Mouse (Mus musculus): ENCODE measurements around the gene Tac4. TPM values are rescaled to one million over a fixed set of nuclear protein-coding genes. Genes with fewer than 3 reads are reported as not detected.

The Tac4 gene
- polyA plus RNA-seq, 1 experiment: not detected

DNA sequence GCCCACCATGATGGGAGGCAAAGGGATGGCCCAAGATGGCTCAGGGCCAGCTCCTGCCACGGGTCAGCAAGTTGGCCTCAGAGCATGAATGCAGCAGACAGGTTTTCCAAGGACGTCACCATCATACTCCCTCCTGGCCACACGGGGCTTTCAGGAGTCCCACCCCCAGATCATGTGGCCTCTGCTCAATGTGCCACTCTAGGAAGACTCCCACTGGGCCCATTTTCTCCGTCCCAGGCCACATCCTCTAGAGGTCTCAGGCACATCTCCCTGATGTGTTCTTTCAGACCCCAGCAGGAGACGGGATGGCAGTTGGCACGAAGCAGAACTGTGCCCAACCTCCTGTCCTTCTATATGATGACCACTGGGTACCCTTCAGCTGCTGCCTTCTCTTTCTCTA, 18.7 kb upstream of the Tac4 start:
- Histone ChIP-seq H3K27me3 (ENCODE audit: control insufficient read depth, insufficient read depth, low read length, poor library complexity, severe bottlenecking) (no peaks in the 10 kb centered on the region), H3K36me3 (ENCODE audit: control insufficient read depth, insufficient read depth, low read length, poor library complexity, severe bottlenecking) (no peaks in the 10 kb centered on the region), H3K4me1 (ENCODE audit: control insufficient read depth, insufficient read depth, low read length) (no peaks in the 10 kb centered on the region), H3K4me3 (ENCODE audit: low read depth, low read length) (no peak overlapping the region), H3K27ac (ENCODE audit: insufficient read depth, low read length) (no peak overlapping the region), H3K9me3 (replicated peaks; ENCODE audit: control insufficient read depth, insufficient read depth, low read length, poor library complexity, severe bottlenecking) (no peaks in the 10 kb centered on the region), H3K9ac (ENCODE audit: low read depth, poor library complexity, severe bottlenecking) (no peak overlapping the region)
- no peak for TF ChIP-seq POLR2A (IDR thresholded peaks at IDR 0.05; ENCODE audit: insufficient read depth, low read length)

DNA sequence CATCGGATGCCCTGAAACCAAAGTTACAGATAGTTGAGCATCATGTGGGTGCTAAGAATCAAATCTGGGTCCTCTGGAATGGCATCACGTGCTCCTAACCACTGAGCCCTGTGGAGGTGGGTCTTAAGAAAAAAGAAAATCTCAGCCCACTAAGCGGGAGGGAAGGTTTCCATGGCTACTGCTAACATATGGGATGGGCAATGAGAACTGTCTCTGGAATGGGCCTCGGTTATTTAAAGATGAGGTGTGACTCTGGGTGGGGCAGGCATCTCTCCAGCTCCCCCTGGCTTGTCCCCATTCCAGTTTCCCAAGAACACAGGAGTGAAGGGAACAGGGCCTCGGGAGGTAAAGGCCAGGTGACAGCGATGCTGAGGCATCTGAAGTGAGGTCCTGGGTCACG, 15.9 kb upstream of the Tac4 start:
- no peak for TF ChIP-seq POLR2A (IDR thresholded peaks at IDR 0.05; ENCODE audit: insufficient read depth, low read length)
- TF ChIP-seq CTCF (IDR thresholded peaks at IDR 0.05; ENCODE audit: low read depth, low read length): no peak
- TF ChIP-seq EP300 (IDR thresholded peaks at IDR 0.05; ENCODE audit: insufficient read depth, low read depth, low read length): no peak
- no peak overlapping the region for H3K4me3 ChIP-seq (ENCODE audit: low read depth, low read length)

DNA sequence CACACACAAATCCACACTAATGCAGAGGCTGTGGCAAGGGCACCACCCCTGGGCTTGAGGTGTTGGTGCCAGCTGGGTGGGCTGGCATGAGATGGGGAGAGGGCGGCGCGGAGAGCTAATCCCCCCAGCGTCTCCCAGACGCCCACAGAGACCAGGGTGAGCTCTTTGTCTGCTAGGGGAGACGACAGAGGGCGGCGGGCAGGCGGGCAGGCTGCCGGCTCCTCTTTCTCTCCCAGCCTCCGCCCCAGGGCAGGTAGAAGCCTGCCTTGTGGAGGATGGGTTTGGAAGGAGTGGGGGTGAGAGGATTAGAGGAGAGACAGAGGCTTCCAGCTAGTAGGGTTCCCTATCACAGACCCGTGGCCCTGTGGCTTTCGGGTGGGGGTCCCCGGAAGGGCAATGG, 14.3 kb upstream of the Tac4 start:
- no peaks in the 10 kb centered on the region for H3K27me3 ChIP-seq (ENCODE audit: control insufficient read depth, insufficient read depth, low read length, poor library complexity, severe bottlenecking)
- H3K27ac ChIP-seq (ENCODE audit: insufficient read depth, low read length): no peak overlapping the region
- H3K36me3 ChIP-seq (ENCODE audit: control insufficient read depth, insufficient read depth, low read length, poor library complexity, severe bottlenecking): no peaks in the 10 kb centered on the region
- no peaks in the 10 kb centered on the region for H3K4me1 ChIP-seq (ENCODE audit: control insufficient read depth, insufficient read depth, low read length)
- no peaks in the 10 kb centered on the region for H3K9me3 ChIP-seq (replicated peaks; ENCODE audit: control insufficient read depth, insufficient read depth, low read length, poor library complexity, severe bottlenecking)
- TF ChIP-seq POLR2A (IDR thresholded peaks at IDR 0.05; ENCODE audit: insufficient read depth, low read length): no peak
- no peak for TF ChIP-seq CTCF (IDR thresholded peaks at IDR 0.05; ENCODE audit: low read depth, low read length)
- TF ChIP-seq EP300 (IDR thresholded peaks at IDR 0.05; ENCODE audit: insufficient read depth, low read depth, low read length): no peak
- H3K9ac ChIP-seq (ENCODE audit: low read depth, poor library complexity, severe bottlenecking): 0 out of 2 replicates have a peak overlapping the region, but pooled peaks have one; percentile 24
- H3K4me3 ChIP-seq (ENCODE audit: low read depth, low read length): no peak overlapping the region

More for the DNA sequence above, 15.9 kb upstream of the Tac4 start:
- Histone ChIP-seq H3K27ac (ENCODE audit: insufficient read depth, low read length) (no peak overlapping the region), H3K36me3 (ENCODE audit: control insufficient read depth, insufficient read depth, low read length, poor library complexity, severe bottlenecking) (no peaks in the 10 kb centered on the region), H3K4me1 (ENCODE audit: control insufficient read depth, insufficient read depth, low read length) (no peaks in the 10 kb centered on the region), H3K27me3 (ENCODE audit: control insufficient read depth, insufficient read depth, low read length, poor library complexity, severe bottlenecking) (no peaks in the 10 kb centered on the region), H3K9me3 (replicated peaks; ENCODE audit: control insufficient read depth, insufficient read depth, low read length, poor library complexity, severe bottlenecking) (no peaks in the 10 kb centered on the region), H3K9ac (ENCODE audit: low read depth, poor library complexity, severe bottlenecking) (no peak overlapping the region)

DNA sequence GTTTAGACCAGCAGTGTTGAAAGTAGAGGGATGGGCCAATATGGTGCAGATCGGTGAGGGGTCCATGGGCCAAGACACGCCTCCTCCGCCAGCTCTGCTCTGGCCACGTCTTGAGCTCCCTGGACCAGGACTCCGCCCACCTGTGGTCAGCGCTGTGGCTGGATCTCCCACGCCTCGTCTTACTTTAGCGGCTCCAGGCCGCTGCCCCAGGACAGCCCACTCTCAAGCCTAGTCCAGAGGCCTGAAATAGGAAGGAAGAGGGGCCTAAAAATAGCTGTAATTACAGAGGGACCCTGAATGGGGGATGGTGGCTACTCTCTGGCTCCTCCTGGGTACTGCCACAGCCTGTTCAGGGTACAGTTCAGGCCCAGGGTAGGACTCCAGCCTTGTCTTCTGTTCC, 11.2 kb upstream of the Tac4 start:
- H3K27me3 ChIP-seq (ENCODE audit: control insufficient read depth, insufficient read depth, low read length, poor library complexity, severe bottlenecking): no peaks in the 10 kb centered on the region
- no peak overlapping the region for H3K9ac ChIP-seq (ENCODE audit: low read depth, poor library complexity, severe bottlenecking)
- no peaks in the 10 kb centered on the region for H3K4me1 ChIP-seq (ENCODE audit: control insufficient read depth, insufficient read depth, low read length)
- H3K4me3 ChIP-seq (ENCODE audit: low read depth, low read length): no peak overlapping the region
- no peaks in the 10 kb centered on the region for H3K9me3 ChIP-seq (replicated peaks; ENCODE audit: control insufficient read depth, insufficient read depth, low read length, poor library complexity, severe bottlenecking)
- no peak overlapping the region for H3K27ac ChIP-seq (ENCODE audit: insufficient read depth, low read length)
- TF ChIP-seq POLR2A (IDR thresholded peaks at IDR 0.05; ENCODE audit: insufficient read depth, low read length) (no peak), CTCF (IDR thresholded peaks at IDR 0.05; ENCODE audit: low read depth, low read length) (no peak), EP300 (IDR thresholded peaks at IDR 0.05; ENCODE audit: insufficient read depth, low read depth, low read length) (no peak)
- no peaks in the 10 kb centered on the region for H3K36me3 ChIP-seq (ENCODE audit: control insufficient read depth, insufficient read depth, low read length, poor library complexity, severe bottlenecking)

DNA sequence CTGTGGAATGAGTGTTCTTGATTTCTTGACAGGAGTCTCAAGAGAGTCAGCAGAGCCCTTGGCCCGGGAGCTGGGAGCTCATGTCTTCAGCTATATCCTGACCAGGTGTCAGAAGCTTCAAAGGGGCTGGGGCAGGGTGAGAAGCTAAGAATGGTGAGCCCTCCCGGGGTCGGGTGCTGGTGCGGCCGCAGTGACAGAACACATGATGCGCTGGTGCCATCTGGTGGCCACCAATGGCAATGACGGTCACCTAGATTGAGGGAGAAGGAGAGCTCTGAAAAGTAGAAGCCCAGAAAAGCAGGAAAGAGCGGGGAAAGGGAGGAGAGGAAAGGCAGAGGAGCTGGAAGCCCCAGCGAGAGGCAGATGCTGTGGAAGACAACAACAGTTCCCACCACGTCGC, 10.0 kb upstream of the Tac4 start:
- Histone ChIP-seq H3K36me3 (ENCODE audit: control insufficient read depth, insufficient read depth, low read length, poor library complexity, severe bottlenecking) (no peaks in the 10 kb centered on the region), H3K27ac (ENCODE audit: insufficient read depth, low read length) (no peak overlapping the region), H3K4me3 (ENCODE audit: low read depth, low read length) (no peak overlapping the region), H3K9ac (ENCODE audit: low read depth, poor library complexity, severe bottlenecking) (no peak overlapping the region), H3K4me1 (ENCODE audit: control insufficient read depth, insufficient read depth, low read length) (no peaks in the 10 kb centered on the region), H3K27me3 (ENCODE audit: control insufficient read depth, insufficient read depth, low read length, poor library complexity, severe bottlenecking) (no peaks in the 10 kb centered on the region), H3K9me3 (replicated peaks; ENCODE audit: control insufficient read depth, insufficient read depth, low read length, poor library complexity, severe bottlenecking) (no peaks in the 10 kb centered on the region)
- TF ChIP-seq CTCF (IDR thresholded peaks at IDR 0.05; ENCODE audit: low read depth, low read length): peak; percentile 90
- TF ChIP-seq EP300 (IDR thresholded peaks at IDR 0.05; ENCODE audit: insufficient read depth, low read depth, low read length): no peak

DNA sequence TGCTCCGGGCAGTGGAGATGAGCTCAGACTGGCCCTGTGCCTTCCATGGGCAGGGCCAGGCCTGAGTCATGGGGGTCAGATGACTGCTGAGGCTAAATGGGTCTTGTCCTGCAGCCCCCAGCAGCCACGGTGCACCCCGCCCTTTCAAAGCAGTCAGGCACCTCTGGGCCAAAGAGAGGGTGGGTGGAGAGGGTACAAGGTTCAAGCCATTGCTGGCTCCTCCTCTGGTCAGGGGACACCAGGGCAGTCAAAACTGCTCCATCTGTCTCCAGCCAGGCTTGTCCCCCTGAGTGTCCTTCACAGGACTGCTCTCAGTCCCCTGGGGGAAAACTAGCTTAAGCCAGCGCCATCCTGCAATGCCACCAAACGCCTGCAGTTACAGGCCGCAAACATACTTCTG, 9.2 kb upstream of the Tac4 start:
- no peak overlapping the region for H3K27ac ChIP-seq (ENCODE audit: insufficient read depth, low read length)
- H3K36me3 ChIP-seq (ENCODE audit: control insufficient read depth, insufficient read depth, low read length, poor library complexity, severe bottlenecking): no peaks in the 10 kb centered on the region
- TF ChIP-seq CTCF (IDR thresholded peaks at IDR 0.05; ENCODE audit: low read depth, low read length): no peak
- no peaks in the 10 kb centered on the region for H3K9me3 ChIP-seq (replicated peaks; ENCODE audit: control insufficient read depth, insufficient read depth, low read length, poor library complexity, severe bottlenecking)
- H3K4me1 ChIP-seq (ENCODE audit: control insufficient read depth, insufficient read depth, low read length): no peaks in the 10 kb centered on the region
- no peak overlapping the region for H3K4me3 ChIP-seq (ENCODE audit: low read depth, low read length)
- H3K27me3 ChIP-seq (ENCODE audit: control insufficient read depth, insufficient read depth, low read length, poor library complexity, severe bottlenecking): no peaks in the 10 kb centered on the region
- H3K9ac ChIP-seq (ENCODE audit: low read depth, poor library complexity, severe bottlenecking): no peak overlapping the region

All from ES-Bruce4 (cell line).